Mouse (Mus musculus): ENCODE measurements around the gene Gria1.

GRCm38 (mm10) chr11:57072171-57072570 lies 61.0 kb downstream of the Gria1 start:
- TF ChIP-seq EP300 (IDR thresholded peaks at IDR 0.05; ENCODE audit: low read depth): no peak
- no peak for TF ChIP-seq CTCF (IDR thresholded peaks at IDR 0.05; ENCODE audit: low read depth)

All from heart, postnatal 0 days (tissue).